Mouse (Mus musculus): ENCODE measurements around the gene Cln6.
"Not testable (repeated sequence)": the region's sequence is repeated elsewhere in the genome, so short reads cannot be mapped to it uniquely, and the experiment has no call there.

DNA sequence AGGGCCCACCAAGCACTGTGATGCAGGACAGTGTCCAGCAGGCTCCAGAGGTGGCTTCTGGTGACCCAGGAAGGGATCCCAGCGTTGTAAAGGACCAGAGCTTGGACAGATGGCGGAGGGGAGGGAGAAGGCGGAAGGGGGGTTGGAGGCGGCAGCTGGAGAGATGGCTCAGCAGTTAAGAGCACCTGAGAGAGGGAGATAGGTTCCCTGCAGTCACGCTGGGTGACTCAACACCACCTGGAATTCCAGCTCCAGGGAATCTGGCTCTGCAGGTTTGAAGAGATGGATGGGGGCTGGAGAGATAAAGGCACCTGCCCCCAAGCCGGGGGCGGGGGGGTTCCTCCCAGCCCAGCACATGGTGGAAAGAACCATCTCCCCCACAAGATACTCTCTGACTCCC is 21.5 kb downstream of the Cln6 start:
- not testable (repeated sequence) for TF ChIP-seq CTCF (conservative IDR thresholded peaks at IDR 0.05; ENCODE audit: insufficient read depth, insufficient read length, low read depth, low read length); POLR2A (IDR thresholded peaks at IDR 0.05; ENCODE audit: low read depth, low read length)

Data from kidney, adult 2 months (tissue).